24 mouse cellular contexts compared by ENCODE assay signal in the genomic region with DNA sequence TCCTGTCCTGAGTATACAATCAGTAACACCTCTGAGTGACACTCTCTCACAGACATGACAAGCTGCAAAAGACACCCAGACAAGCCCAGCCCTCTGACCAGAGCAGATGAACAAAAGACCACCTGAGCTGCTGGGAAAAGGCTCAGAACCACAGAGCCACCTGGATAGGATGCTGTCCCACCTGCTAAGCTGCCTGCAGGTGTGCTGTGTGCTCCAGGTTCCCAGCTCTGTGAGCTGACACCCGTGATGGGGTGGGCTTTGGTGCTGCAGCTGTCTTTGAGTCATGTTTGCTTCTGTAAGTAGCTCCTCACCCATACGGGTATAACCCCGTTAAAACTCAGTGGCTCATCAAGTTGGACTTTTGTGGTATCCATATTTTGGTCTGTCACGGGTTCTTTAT.
DNase-seq lines count a peak whose midpoint lies in the region; ATAC-seq and TF ChIP-seq lines count a peak whose summit lies in the region.
"Had no signal": no experiment of that assay in that cellular context is flagged by ENCODE, and none has a peak within 500 bp of the region (broad histone marks: within the 10 kb centered on the region; RNA-seq: fewer than 3 reads in every experiment).

No protein-coding gene starts in this region.

- H3K4me2 ChIP-seq in heart, embryonic 11.5 days, result no peak overlapping the region
- H3K4me2 ChIP-seq in lung, postnatal 0 days (replicated peaks; ENCODE audit: low read depth, low read length), result no peak overlapping the region
- H3K4me2 ChIP-seq: embryonic facial prominence, embryonic 13.5 days; forebrain, embryonic 15.5 days; hindbrain, embryonic 13.5 days had no signal

- no peak overlapping the region for H3K4me3 ChIP-seq in heart, embryonic 11.5 days (ENCODE audit: low read depth, low read length)
- no peak overlapping the region for H3K4me3 ChIP-seq in thymus, adult 2 months (ENCODE audit: control insufficient read depth, insufficient read depth, low read length)
- no peak overlapping the region for H3K4me3 ChIP-seq in lung, postnatal 0 days (ENCODE audit: low read depth, low read length)
- H3K4me3 ChIP-seq: embryonic facial prominence, embryonic 13.5 days; forebrain, embryonic 10.5 days; forebrain, embryonic 15.5 days; heart, adult 2 months; heart, embryonic 10.5 days; hindbrain, embryonic 10.5 days; hindbrain, embryonic 13.5 days had no signal

- no peak overlapping the region for H3K9ac ChIP-seq in heart, embryonic 11.5 days (ENCODE audit: low read depth, low read length)
- no peak overlapping the region for H3K9ac ChIP-seq in lung, postnatal 0 days (replicated peaks; ENCODE audit: low read depth)
- H3K9ac ChIP-seq: embryonic facial prominence, embryonic 13.5 days; forebrain, embryonic 15.5 days; hindbrain, embryonic 13.5 days had no signal

- H3K4me1 ChIP-seq in heart, embryonic 11.5 days (ENCODE audit: control insufficient read depth, insufficient read depth, low read length), result peaks cover 17% of the 10 kb centered on the region
- H3K4me1 ChIP-seq in thymus, adult 2 months (replicated peaks; ENCODE audit: control insufficient read depth, insufficient read depth, low read length), result no peaks in the 10 kb centered on the region
- H3K4me1 ChIP-seq in lung, postnatal 0 days (ENCODE audit: insufficient read depth, low read depth, low read length), result no peaks in the 10 kb centered on the region

- ATAC-seq in heart, embryonic 11.5 days (replicated peaks; ENCODE audit: insufficient number of reproducible peaks, low FRiP score, low TSS enrichment), result no peak
- ATAC-seq in lung, postnatal 0 days, result no peak
- ATAC-seq: activated CD4-positive, CD25-positive, alpha-beta regulatory T cell, adult 4 months; hindbrain, embryonic 16.5 days had no signal

- intact Hi-C loops in heart, postnatal 25 days (cut with DNase I), result no loop called here

- no peaks in the 10 kb centered on the region for H3K27me3 ChIP-seq in heart, embryonic 11.5 days (ENCODE audit: control insufficient read depth, insufficient read depth, low read length)
- H3K27me3 ChIP-seq in thymus, adult 2 months (ENCODE audit: control insufficient read depth, insufficient read depth, low read length), result no peaks in the 10 kb centered on the region
- no peaks in the 10 kb centered on the region for H3K27me3 ChIP-seq in lung, postnatal 0 days (replicated peaks; ENCODE audit: insufficient read depth, low read length)
- H3K27me3 ChIP-seq: embryonic facial prominence, embryonic 13.5 days; forebrain, embryonic 15.5 days had no signal

- no peak overlapping the region for H3K27ac ChIP-seq in heart, embryonic 11.5 days (ENCODE audit: low read depth, low read length)
- H3K27ac ChIP-seq in thymus, adult 2 months (ENCODE audit: control insufficient read depth, insufficient read depth, low read length), result no peak overlapping the region
- H3K27ac ChIP-seq in lung, postnatal 0 days (ENCODE audit: low read length), result no peak overlapping the region
- H3K27ac ChIP-seq: embryonic facial prominence, embryonic 13.5 days; forebrain, embryonic 10.5 days; heart, adult 2 months; heart, embryonic 10.5 days; hindbrain, embryonic 10.5 days; hindbrain, embryonic 13.5 days had no signal

- WGBS in heart, embryonic 11.5 days (ENCODE audit: insufficient replicate concordance), result 50% methylated on average over 4 of the region's 4 CpGs
- WGBS in thymus, adult 2 months, result 59% methylated on average over 4 of the region's 4 CpGs
- WGBS in lung, postnatal 0 days, result 35% methylated on average over 4 of the region's 4 CpGs

- DNase-seq in heart, adult 11 months, result peak; percentile 31
- peak; percentile 21 for DNase-seq in thymus, adult 2 months
- DNase-seq in thymus, postnatal 14 days, result peak; percentile 50
- peak; percentile 50 for DNase-seq in thymus, postnatal 4 days
- DNase-seq in lung, postnatal 0 days (ENCODE audit: low spot score), result no peak
- DNase-seq in lung, adult 18-20 months, result no peak
- DNase-seq in heart, postnatal 25 days (ENCODE audit: low spot score), result no peak
- DNase-seq: adrenal gland, adult 8-10 months; adrenal gland, postnatal 25 days; cerebellum, adult 2 months; cerebellum, adult 9-11 months; cerebellum, postnatal 25 days; gastrocnemius, postnatal 25 days; heart, adult 2 months; heart, postnatal 36 days had no signal

- H3K9me3 ChIP-seq in heart, embryonic 11.5 days (replicated peaks; ENCODE audit: control insufficient read depth, low read length), result no peaks in the 10 kb centered on the region
- no peaks in the 10 kb centered on the region for H3K9me3 ChIP-seq in lung, postnatal 0 days (ENCODE audit: low read length)
- H3K9me3 ChIP-seq: embryonic facial prominence, embryonic 13.5 days; forebrain, embryonic 10.5 days; forebrain, embryonic 15.5 days; heart, embryonic 10.5 days; hindbrain, embryonic 10.5 days; hindbrain, embryonic 13.5 days had no signal

- no peak for TF ChIP-seq EP300 in lung, postnatal 0 days (IDR thresholded peaks at IDR 0.05)

- TF ChIP-seq CTCF in thymus, adult 2 months (IDR thresholded peaks at IDR 0.05; ENCODE audit: borderline replicate concordance, control insufficient read depth, extremely low read depth, insufficient read depth, low read length, poor library complexity), result no peak
- no peak for TF ChIP-seq CTCF in lung, postnatal 0 days (IDR thresholded peaks at IDR 0.05)

- no peak for TF ChIP-seq POLR2A in thymus, adult 2 months (IDR thresholded peaks at IDR 0.05; ENCODE audit: control insufficient read depth, extremely low read depth, insufficient read depth, low read length, poor library complexity)

- H3K36me3 ChIP-seq in heart, embryonic 11.5 days (ENCODE audit: control insufficient read depth, insufficient read depth, low read length), result no peaks in the 10 kb centered on the region
- H3K36me3 ChIP-seq in thymus, adult 2 months (ENCODE audit: control insufficient read depth, insufficient read depth, low read length), result no peaks in the 10 kb centered on the region
- no peaks in the 10 kb centered on the region for H3K36me3 ChIP-seq in lung, postnatal 0 days (ENCODE audit: insufficient read depth, low read length)
- H3K36me3 ChIP-seq: embryonic facial prominence, embryonic 13.5 days; forebrain, embryonic 10.5 days; forebrain, embryonic 15.5 days; heart, embryonic 10.5 days; hindbrain, embryonic 10.5 days; hindbrain, embryonic 13.5 days had no signal

Comparison
In these comparisons a context has a peak if more than half of its experiments do, and no peak if none do; other contexts are left out.
1. DNase-seq: peak in heart, adult 11 months (single experiment), thymus, adult 2 months (single experiment), thymus, postnatal 14 days (single experiment) and thymus, postnatal 4 days (single experiment); none in lung, postnatal 0 days (single experiment), lung, adult 18-20 months (0 of 2) and heart, postnatal 25 days (single experiment).